Mouse (Mus musculus): ENCODE measurements around the gene Dnah6.

GRCm38 (mm10) chr6:73120348-73120747, 101.1 kb downstream of the Dnah6 start:
- TF ChIP-seq CTCF (IDR thresholded peaks at IDR 0.05; ENCODE audit: control insufficient read depth, insufficient read depth, low read length) (no peak), POLR2A (IDR thresholded peaks at IDR 0.05; ENCODE audit: borderline replicate concordance, control insufficient read depth, low read depth, low read length) (no peak)
